Mouse (Mus musculus): ENCODE measurements around the gene Rufy1. TPM values are rescaled to one million over a fixed set of nuclear protein-coding genes. Genes with fewer than 3 reads are reported as not detected.

Rufy1 gene
- polyA plus RNA-seq, 1 experiment from 2014 or later, result 21.6 TPM

- Histone ChIP-seq H3K4me3 (ENCODE audit: low read depth, low read length) (peak overlapping the region; percentile 68), H3K9ac (ENCODE audit: low read length) (peak overlapping the region; percentile 86), H3K36me3 (ENCODE audit: control insufficient read depth, insufficient read depth, low read length) (peaks cover 43% of the 10 kb centered on the region), H3K27me3 (replicated peaks; ENCODE audit: control insufficient read depth, insufficient read depth, low read length) (no peaks in the 10 kb centered on the region), H3K4me2 (ENCODE audit: low read length) (peak overlapping the region; percentile 93), H3K27ac (ENCODE audit: low read depth) (no peak overlapping the region), H3K4me1 (replicated peaks; ENCODE audit: control insufficient read depth, insufficient read depth, low read length) (peaks cover 20% of the 10 kb centered on the region), H3K9me3 (ENCODE audit: control insufficient read depth, low read length) (no peaks in the 10 kb centered on the region)
- ATAC-seq (replicated peaks; ENCODE audit: low FRiP score, low TSS enrichment, low read depth), result no peak
- no peak for DNase-seq (ENCODE audit: low spot score)
- 59% methylated on average over 12 of the region's 12 CpGs for WGBS
Observed at GRCm38 (mm10) chr11:50379023-50379752, 51.7 kb downstream of the Rufy1 start.

- ATAC-seq (replicated peaks; ENCODE audit: low FRiP score, low TSS enrichment, low read depth) (peak; percentile 77), DNase-seq (ENCODE audit: low spot score) (peak; percentile 94)
- WGBS, result under 1% methylated on average over 63 of the region's 71 CpGs
- H3K4me1 ChIP-seq (replicated peaks; ENCODE audit: control insufficient read depth, insufficient read depth, low read length), result peaks cover 20% of the 10 kb centered on the region
- no peaks in the 10 kb centered on the region for H3K9me3 ChIP-seq (ENCODE audit: control insufficient read depth, low read length)
- H3K9ac ChIP-seq (ENCODE audit: low read length), result peak overlapping the region; percentile 86
- peaks cover 36% of the 10 kb centered on the region for H3K36me3 ChIP-seq (ENCODE audit: control insufficient read depth, insufficient read depth, low read length)
- H3K4me3 ChIP-seq (ENCODE audit: low read depth, low read length), result peak overlapping the region; percentile 68
- peak overlapping the region; percentile 93 for H3K4me2 ChIP-seq (ENCODE audit: low read length)
- H3K27ac ChIP-seq (ENCODE audit: low read depth), result peak overlapping the region; percentile 99
- H3K27me3 ChIP-seq (replicated peaks; ENCODE audit: control insufficient read depth, insufficient read depth, low read length), result no peaks in the 10 kb centered on the region
Observed at GRCm38 (mm10) chr11:50377892-50378684, 52.8 kb downstream of the Rufy1 start.

GRCm38 (mm10) chr11:50376911-50377891, 53.7 kb downstream of the Rufy1 start, which contains the start of gene Hnrnph1:
Gene Hnrnph1, plus strand, starts transcription at chr11:50376990.
- Histone ChIP-seq H3K4me1 (replicated peaks; ENCODE audit: control insufficient read depth, insufficient read depth, low read length) (peaks cover 20% of the 10 kb centered on the region), H3K27ac (ENCODE audit: low read depth) (peak within 1 kb of the TSS; percentile 99), H3K4me3 (ENCODE audit: low read depth, low read length) (peak within 1 kb of the TSS; percentile 68), H3K4me2 (ENCODE audit: low read length) (peak within 1 kb of the TSS; percentile 91), H3K36me3 (ENCODE audit: control insufficient read depth, insufficient read depth, low read length) (peaks cover 27% of the 10 kb centered on the region), H3K9me3 (ENCODE audit: control insufficient read depth, low read length) (no peaks in the 10 kb centered on the region), H3K9ac (ENCODE audit: low read length) (peak within 1 kb of the TSS; percentile 86), H3K27me3 (replicated peaks; ENCODE audit: control insufficient read depth, insufficient read depth, low read length) (no peaks in the 10 kb centered on the region)
- peak; percentile 99 for DNase-seq (ENCODE audit: low spot score)
- under 1% methylated on average over 76 of the region's 76 CpGs for WGBS
- ATAC-seq (replicated peaks; ENCODE audit: low FRiP score, low TSS enrichment, low read depth), result peak; percentile 90

GRCm38 (mm10) chr11:50376156-50376790, 54.7 kb downstream of the Rufy1 start:
- H3K4me3 ChIP-seq (ENCODE audit: low read depth, low read length), result peak overlapping the region; percentile 68
- ATAC-seq (replicated peaks; ENCODE audit: low FRiP score, low TSS enrichment, low read depth) (no peak), DNase-seq (ENCODE audit: low spot score) (no peak)
- H3K4me2 ChIP-seq (ENCODE audit: low read length), result peak overlapping the region; percentile 91
- no peaks in the 10 kb centered on the region for H3K27me3 ChIP-seq (replicated peaks; ENCODE audit: control insufficient read depth, insufficient read depth, low read length)
- no peaks in the 10 kb centered on the region for H3K9me3 ChIP-seq (ENCODE audit: control insufficient read depth, low read length)
- WGBS, result 27% methylated on average over 10 of the region's 10 CpGs
- peaks cover 20% of the 10 kb centered on the region for H3K36me3 ChIP-seq (ENCODE audit: control insufficient read depth, insufficient read depth, low read length)
- peaks cover 18% of the 10 kb centered on the region for H3K4me1 ChIP-seq (replicated peaks; ENCODE audit: control insufficient read depth, insufficient read depth, low read length)
- H3K9ac ChIP-seq (ENCODE audit: low read length), result peak overlapping the region; percentile 79
- peak overlapping the region; percentile 99 for H3K27ac ChIP-seq (ENCODE audit: low read depth)

- Histone ChIP-seq H3K27ac (ENCODE audit: low read depth) (no peak overlapping the region), H3K27me3 (replicated peaks; ENCODE audit: control insufficient read depth, insufficient read depth, low read length) (no peaks in the 10 kb centered on the region)
- ATAC-seq (replicated peaks; ENCODE audit: low FRiP score, low TSS enrichment, low read depth), result no peak
Observed at GRCm38 (mm10) chr11:50375421-50375820, 55.5 kb downstream of the Rufy1 start.

GRCm38 (mm10) chr11:50374286-50375015, 56.5 kb downstream of the Rufy1 start:
- WGBS, result 88% methylated on average over 13 of the region's 13 CpGs
- DNase-seq (ENCODE audit: low spot score) (no peak), ATAC-seq (replicated peaks; ENCODE audit: low FRiP score, low TSS enrichment, low read depth) (no peak)
- peaks cover 9% of the 10 kb centered on the region for H3K36me3 ChIP-seq (ENCODE audit: control insufficient read depth, insufficient read depth, low read length)
- no peaks in the 10 kb centered on the region for H3K9me3 ChIP-seq (ENCODE audit: control insufficient read depth, low read length)
- peaks cover 12% of the 10 kb centered on the region for H3K4me1 ChIP-seq (replicated peaks; ENCODE audit: control insufficient read depth, insufficient read depth, low read length)
- no peak overlapping the region for H3K27ac ChIP-seq (ENCODE audit: low read depth)
- no peak overlapping the region for H3K4me2 ChIP-seq (ENCODE audit: low read length)
- H3K27me3 ChIP-seq (replicated peaks; ENCODE audit: control insufficient read depth, insufficient read depth, low read length), result no peaks in the 10 kb centered on the region
- H3K4me3 ChIP-seq (ENCODE audit: low read depth, low read length), result no peak overlapping the region
- H3K9ac ChIP-seq (ENCODE audit: low read length), result no peak overlapping the region

More at GRCm38 (mm10) chr11:50375421-50375820, 55.5 kb downstream of the Rufy1 start:
- no peak overlapping the region for H3K4me2 ChIP-seq (ENCODE audit: low read length)
- DNase-seq (ENCODE audit: low spot score), result no peak
- H3K4me1 ChIP-seq (replicated peaks; ENCODE audit: control insufficient read depth, insufficient read depth, low read length), result peaks cover 20% of the 10 kb centered on the region
- H3K9me3 ChIP-seq (ENCODE audit: control insufficient read depth, low read length), result no peaks in the 10 kb centered on the region
- peaks cover 18% of the 10 kb centered on the region for H3K36me3 ChIP-seq (ENCODE audit: control insufficient read depth, insufficient read depth, low read length)
- WGBS, result 87% methylated on average over 5 of the region's 5 CpGs
- H3K9ac ChIP-seq (ENCODE audit: low read length), result no peak overlapping the region
- no peak overlapping the region for H3K4me3 ChIP-seq (ENCODE audit: low read depth, low read length)

- no peak for DNase-seq (ENCODE audit: low spot score)
- 95% methylated on average over 1 of the region's 1 CpGs for WGBS
Observed at GRCm38 (mm10) chr11:50373621-50374020, 57.3 kb downstream of the Rufy1 start.

More at GRCm38 (mm10) chr11:50373621-50374020, 57.3 kb downstream of the Rufy1 start:
- H3K36me3 ChIP-seq (ENCODE audit: control insufficient read depth, insufficient read depth, low read length), result peaks cover 1% of the 10 kb centered on the region; the same call in 1 of the 2 replicates
- H3K9ac ChIP-seq (ENCODE audit: low read length), result no peak overlapping the region
- no peak for ATAC-seq (replicated peaks; ENCODE audit: low FRiP score, low TSS enrichment, low read depth)
- peaks cover 11% of the 10 kb centered on the region for H3K4me1 ChIP-seq (replicated peaks; ENCODE audit: control insufficient read depth, insufficient read depth, low read length)
- H3K4me2 ChIP-seq (ENCODE audit: low read length), result no peak overlapping the region
- H3K27me3 ChIP-seq (replicated peaks; ENCODE audit: control insufficient read depth, insufficient read depth, low read length), result no peaks in the 10 kb centered on the region
- H3K9me3 ChIP-seq (ENCODE audit: control insufficient read depth, low read length), result no peaks in the 10 kb centered on the region
- no peak overlapping the region for H3K4me3 ChIP-seq (ENCODE audit: low read depth, low read length)
- no peak overlapping the region for H3K27ac ChIP-seq (ENCODE audit: low read depth)
